Mouse (Mus musculus): ENCODE data around the gene Gm20532.

GRCm38 (mm10) chr2:26573396-26573795 lies 13.0 kb upstream of the Gm20532 start:
- no peak for TF ChIP-seq CTCF (IDR thresholded peaks at IDR 0.05; ENCODE audit: control insufficient read depth, insufficient read depth, low read length)
- TF ChIP-seq POLR2A (IDR thresholded peaks at IDR 0.05; ENCODE audit: borderline replicate concordance, control insufficient read depth, low read depth, low read length), result no peak
